Comparison of ENCODE assay signal across 16 mouse cellular contexts in the genomic region with DNA sequence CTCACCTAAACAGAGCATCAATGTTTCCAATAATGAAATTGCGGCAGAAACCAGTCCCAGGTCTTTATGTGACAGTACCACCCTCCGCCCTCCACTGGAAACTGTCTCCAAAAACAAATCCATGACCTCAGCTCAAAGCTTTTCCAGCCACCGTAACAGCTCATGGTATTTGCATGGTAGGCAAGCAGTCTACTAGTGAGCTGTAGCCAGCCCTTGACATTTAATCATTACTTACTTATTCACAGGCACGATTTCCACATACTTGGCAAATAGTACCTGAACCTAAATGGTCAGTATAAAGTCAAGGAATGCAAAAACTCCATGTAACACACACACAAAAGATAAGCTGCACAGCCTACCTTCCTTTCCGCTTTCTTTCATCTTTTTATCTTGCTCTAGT. TPM values are rescaled to one million over a fixed set of nuclear protein-coding genes. Genes with fewer than 3 reads are reported as not detected.
DNase-seq lines count a peak whose midpoint lies in the region; ATAC-seq lines count a peak whose summit lies in the region.
"Had no signal": no experiment of that assay in that cellular context is flagged by ENCODE, and none has a peak within 500 bp of the region (broad histone marks: within the 10 kb centered on the region; RNA-seq: fewer than 3 reads in every experiment).

No protein-coding gene starts in this region.

- H3K27ac ChIP-seq in liver, embryonic 16.5 days (ENCODE audit: low read length) = no peak overlapping the region
- H3K27ac ChIP-seq: embryonic facial prominence, embryonic 10.5 days; forebrain, embryonic 15.5 days; hindbrain, embryonic 12.5 days had no signal

- peak; percentile 11 for DNase-seq in gastrocnemius, adult 18-20 months (ENCODE audit: low spot score)
- no peak for DNase-seq in gastrocnemius, postnatal 4 days (ENCODE audit: low spot score in 2 of 2)
- DNase-seq in liver = no peak
- peak; percentile 43 for DNase-seq in kidney, adult 18-20 months
- DNase-seq in kidney, postnatal 25 days = peak; percentile 44 to 77
- no peak for DNase-seq in layer of hippocampus, adult 18-20 months (ENCODE audit: low spot score in 2 of 2)
- no peak for DNase-seq in layer of hippocampus, postnatal 36 days
- DNase-seq: cerebellum, postnatal 25 days; gastrocnemius, postnatal 14 days; right cerebral cortex, postnatal 4 days; thymus, adult 18-20 months had no signal

- H3K9ac ChIP-seq in liver, embryonic 16.5 days (ENCODE audit: low read depth, low read length) = no peak overlapping the region
- H3K9ac ChIP-seq: forebrain, embryonic 15.5 days; hindbrain, embryonic 12.5 days had no signal

- no peaks in the 10 kb centered on the region for H3K9me3 ChIP-seq in liver, embryonic 16.5 days (replicated peaks; ENCODE audit: control insufficient read depth, low read length)
- H3K9me3 ChIP-seq: embryonic facial prominence, embryonic 10.5 days; forebrain, embryonic 15.5 days; hindbrain, embryonic 12.5 days had no signal

- peak; percentile 77 for ATAC-seq in liver, embryonic 16.5 days (ENCODE audit: low read depth)

- no peak overlapping the region for H3K4me3 ChIP-seq in liver, embryonic 16.5 days (ENCODE audit: low read depth, low read length)
- H3K4me3 ChIP-seq: embryonic facial prominence, embryonic 10.5 days; erythroblast, embryonic 14.5 days; forebrain, embryonic 15.5 days; hindbrain, embryonic 12.5 days had no signal

- H3K4me2 ChIP-seq in liver, embryonic 16.5 days (ENCODE audit: low read depth, low read length) = no peak overlapping the region
- H3K4me2 ChIP-seq: forebrain, embryonic 15.5 days; hindbrain, embryonic 12.5 days had no signal

- no peaks in the 10 kb centered on the region for H3K4me1 ChIP-seq in liver, embryonic 16.5 days (ENCODE audit: control insufficient read depth, low read depth, low read length)
- H3K4me1 ChIP-seq: embryonic facial prominence, embryonic 10.5 days; forebrain, embryonic 15.5 days; hindbrain, embryonic 12.5 days had no signal

- H3K36me3 ChIP-seq in liver, embryonic 16.5 days (ENCODE audit: control insufficient read depth, insufficient read depth) = peaks cover 16% of the 10 kb centered on the region

- H3K27me3 ChIP-seq in liver, embryonic 16.5 days (ENCODE audit: control insufficient read depth, insufficient read depth, low read depth, low read length) = no peaks in the 10 kb centered on the region
- H3K27me3 ChIP-seq: forebrain, embryonic 15.5 days; hindbrain, embryonic 12.5 days had no signal

- WGBS in liver, embryonic 16.5 days (ENCODE audit: insufficient replicate concordance) = 68% methylated on average over 5 of the region's 5 CpGs

RNA-seq across cellular contexts. Expression of gene Pum3, which starts 33.7 kb away (rescaled TPM):
- 10 to 100 TPM; 18.5 to 25.6 TPM for total RNA-seq in gastrocnemius, adult 18-20 months (2021)
- total RNA-seq in gastrocnemius, postnatal 4 days (2021) = 10 to 100 TPM; 41.5 to 52.9 TPM
- polyA plus RNA-seq in liver, embryonic 16.5 days (2015; fragmentation: Nextera tagmentation; extraction: Ambion mirVana) = 25.3 and 31.5 TPM in 2 replicates
- total RNA-seq in layer of hippocampus, adult 18-20 months (2021) = 10 to 100 TPM; 48.7 to 54.5 TPM
- 10 to 100 TPM; 50.6 to 60.9 TPM for total RNA-seq in layer of hippocampus, postnatal 36 days (2021)

Comparison
In these comparisons a context has a peak if more than half of its experiments do, and no peak if none do; other contexts are left out.
1. DNase-seq: peak in gastrocnemius, adult 18-20 months (single experiment), kidney, adult 18-20 months (single experiment) and kidney, postnatal 25 days (2 of 2); none in gastrocnemius, postnatal 4 days (0 of 2), liver (single experiment), layer of hippocampus, adult 18-20 months (0 of 2) and layer of hippocampus, postnatal 36 days (0 of 2).